Mouse (Mus musculus) embryonic facial prominence, embryonic 12.5 days (tissue): ENCODE data around the gene Lysmd4. TPM values are rescaled to one million over a fixed set of nuclear protein-coding genes. Genes with fewer than 3 reads are reported as not detected.
"Not testable (repeated sequence)": the region's sequence is repeated elsewhere in the genome, so short reads cannot be mapped to it uniquely, and the experiment has no call there.

Experiments
- ATAC-seq: fragments of 200-750 bp; cut with Nextera tagmentation; 2 replicates; pipeline ENCODE4 v1.8.0; 2017; ENCODE audit not compliant: insufficient number of reproducible peaks, insufficient read depth, low FRiP score, low TSS enrichment
- H3K27ac ChIP-seq: fragments of 300-500 bp; sonication (generic); 2 replicates; pipeline ENCODE4 v1.5.1; 2016; ENCODE audit warnings: mild to moderate bottlenecking
- H3K27me3 ChIP-seq: fragments of 300-500 bp; sonication (generic); 2 replicates; pipeline ENCODE4 v1.6.1; 2016; ENCODE audit warnings: mild to moderate bottlenecking, moderate library complexity
- H3K36me3 ChIP-seq: fragments of 300-500 bp; sonication (generic); 2 replicates; pipeline ENCODE4 v1.6.1; 2016; ENCODE audit warnings: mild to moderate bottlenecking
- H3K4me1 ChIP-seq: fragments of 300-500 bp; sonication (generic); 2 replicates; pipeline ENCODE4 v1.6.1; 2016
- H3K4me2 ChIP-seq: fragments of 300-500 bp; sonication (generic); replicated peaks from 2 replicates; pipeline ENCODE4 v1.6.1; 2016; ENCODE audit warnings: mild to moderate bottlenecking, moderate library complexity
- H3K4me3 ChIP-seq: fragments of 300-500 bp; sonication (generic); 2 replicates; pipeline ENCODE4 v1.5.1; 2016; ENCODE audit warnings: mild to moderate bottlenecking
- H3K9ac ChIP-seq: fragments of 300-500 bp; sonication (generic); 2 replicates; pipeline ENCODE4 v1.6.1; 2016; ENCODE audit warnings: mild to moderate bottlenecking, moderate library complexity
- H3K9me3 ChIP-seq: fragments of 300-500 bp; sonication (generic); 2 replicates; pipeline ENCODE4 v1.6.1; 2016; ENCODE audit warnings: mild to moderate bottlenecking, moderate library complexity
- WGBS: fragments of 180-500 bp; shearing (Covaris S2); methylation state at CpG from one replicate; pipeline ENCODE4 v1.1.7; 2016; 5-methylcytosine and 5-hydroxymethylcytosine counted together
- polyA plus RNA-seq: library from polyadenylated mRNA; unstranded; fragments of >200 nt; fragmentation: Nextera tagmentation; extraction: Ambion mirVana; gene quantifications from 2 replicates; pipeline ENCODE4 v1.2.1, GENCODE M21; 2016

The Lysmd4 gene
- polyA plus RNA-seq, 1 experiment from 2014 or later = 18.6 TPM

DNA sequence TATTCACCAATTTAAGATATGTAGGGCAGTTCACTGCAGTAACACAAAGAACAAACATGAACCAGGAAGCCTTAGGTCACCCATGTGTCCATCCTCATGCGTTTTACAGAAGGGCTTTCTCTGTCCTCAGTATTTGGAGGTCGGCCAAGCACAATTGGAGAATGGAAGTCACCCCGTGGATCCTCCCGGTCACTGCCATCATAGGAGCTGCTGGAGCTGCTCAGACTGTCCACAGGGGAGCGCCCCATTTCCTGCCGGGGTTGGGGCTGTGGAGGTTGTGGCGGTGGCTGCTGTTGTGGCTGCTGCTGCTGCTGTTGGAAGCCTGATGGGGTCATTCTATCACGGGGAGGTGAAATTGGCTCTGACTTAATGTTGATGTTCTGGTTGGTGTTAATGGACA, 12.5 kb downstream of the Lysmd4 start:
- no peak for ATAC-seq
- no peak overlapping the region for H3K9ac ChIP-seq
- H3K36me3 ChIP-seq = peaks cover 54% of the 10 kb centered on the region
- H3K9me3 ChIP-seq = no peaks in the 10 kb centered on the region
- 79% methylated on average over 8 of the region's 8 CpGs for WGBS
- H3K4me2 ChIP-seq = no peak overlapping the region
- H3K27ac ChIP-seq = no peak overlapping the region
- no peaks in the 10 kb centered on the region for H3K27me3 ChIP-seq
- H3K4me1 ChIP-seq = no peaks in the 10 kb centered on the region
- no peak overlapping the region for H3K4me3 ChIP-seq

DNA sequence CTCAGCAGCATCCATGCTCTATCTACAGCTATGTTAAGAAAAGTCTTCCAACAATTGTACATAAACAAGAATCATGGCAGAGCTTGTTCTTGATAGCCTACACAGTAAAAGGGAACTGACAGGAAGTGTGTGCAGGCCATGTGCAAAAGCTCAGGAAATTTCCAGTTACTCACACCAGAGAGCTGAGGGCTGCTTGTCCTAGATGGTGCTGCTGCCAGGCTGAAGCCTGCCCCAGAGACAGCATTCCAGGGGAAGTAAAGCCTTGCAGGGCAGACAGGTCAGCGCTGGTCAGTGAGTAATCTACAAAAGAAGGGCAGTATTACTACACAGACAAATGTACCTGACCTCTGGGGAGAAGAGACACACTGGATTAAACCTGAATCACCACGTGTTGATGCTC, 14.0 kb downstream of the Lysmd4 start:
- ATAC-seq = no peak
- Histone ChIP-seq H3K9me3 (no peaks in the 10 kb centered on the region), H3K4me3 (no peak overlapping the region), H3K4me1 (no peaks in the 10 kb centered on the region), H3K27ac (no peak overlapping the region), H3K4me2 (no peak overlapping the region), H3K27me3 (no peaks in the 10 kb centered on the region), H3K9ac (no peak overlapping the region), H3K36me3 (peaks cover 54% of the 10 kb centered on the region)
- 83% methylated on average over 2 of the region's 2 CpGs for WGBS

DNA sequence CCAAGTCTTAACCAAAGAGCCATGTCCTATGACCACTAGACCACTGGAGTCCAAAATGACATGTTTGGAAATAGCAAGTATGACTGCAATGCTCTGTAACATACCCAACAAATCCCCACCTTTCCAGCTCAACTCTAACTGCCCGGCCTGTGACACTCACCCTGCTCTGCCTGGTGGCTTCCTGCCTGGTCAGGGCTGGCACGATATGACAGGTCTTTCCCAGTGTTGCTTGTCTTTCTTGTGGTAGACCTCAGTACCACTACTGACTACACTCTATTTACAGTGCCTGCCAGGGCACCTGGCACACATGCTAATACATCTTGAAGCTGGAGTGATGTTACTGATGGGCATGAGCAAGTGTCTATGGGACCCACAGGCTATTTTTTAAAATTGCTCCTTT, 15.4 kb downstream of the Lysmd4 start:
- Histone ChIP-seq H3K27ac (no peak overlapping the region), H3K4me3 (no peak overlapping the region), H3K9ac (no peak overlapping the region), H3K4me2 (no peak overlapping the region), H3K4me1 (no peaks in the 10 kb centered on the region), H3K9me3 (no peaks in the 10 kb centered on the region), H3K27me3 (no peaks in the 10 kb centered on the region), H3K36me3 (peaks cover 44% of the 10 kb centered on the region)
- WGBS = 94% methylated on average over 2 of the region's 2 CpGs
- ATAC-seq = no peak

- Histone ChIP-seq H3K4me3 (no peak overlapping the region), H3K4me2 (no peak overlapping the region), H3K27me3 (no peaks in the 10 kb centered on the region), H3K27ac (no peak overlapping the region), H3K4me1 (no peaks in the 10 kb centered on the region), H3K9me3 (no peaks in the 10 kb centered on the region), H3K36me3 (peaks cover 16% of the 10 kb centered on the region; the same call in 1 of the 2 replicates), H3K9ac (no peak overlapping the region)
- WGBS = 90% methylated on average over 3 of the region's 3 CpGs
- ATAC-seq = no peak
Observed at GRCm38 (mm10) chr7:67241969-67242368, 19.6 kb downstream of the Lysmd4 start.

DNA sequence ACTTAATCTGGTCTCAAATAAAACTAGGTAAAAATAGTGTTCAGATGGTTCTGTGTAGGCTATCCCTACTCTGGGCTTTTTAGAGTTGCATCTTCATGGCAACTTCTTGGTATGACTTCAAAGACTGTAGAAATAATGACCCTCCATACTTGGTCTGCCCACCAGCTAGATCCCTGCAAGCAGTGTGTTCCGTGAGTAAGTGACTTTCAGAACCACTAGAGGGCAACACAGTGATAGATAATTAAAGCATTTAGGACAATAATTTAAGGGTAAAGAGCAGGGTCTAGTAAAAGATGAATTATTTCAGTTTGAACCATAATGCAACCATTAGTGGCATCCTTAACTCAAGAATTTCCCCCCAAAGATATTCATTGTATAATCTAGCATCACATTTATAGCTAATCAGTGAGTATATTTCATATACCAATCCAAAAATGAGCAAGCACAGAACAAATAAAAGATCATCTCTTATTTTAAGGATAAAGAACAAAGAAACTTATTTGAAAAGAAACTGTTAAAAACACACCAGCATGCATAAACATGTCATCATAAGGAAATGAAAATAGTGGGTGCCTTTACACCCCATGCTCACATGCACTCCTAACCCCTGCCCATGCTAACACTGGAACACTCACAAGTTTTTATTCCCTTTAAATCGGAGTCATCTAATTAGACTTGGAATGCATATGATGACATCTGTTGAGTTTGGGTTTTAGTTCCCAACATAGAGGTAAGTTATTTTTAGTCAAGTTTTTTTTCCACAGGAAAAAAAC, 21.0 kb downstream of the Lysmd4 start:
- H3K9ac ChIP-seq = no peak overlapping the region
- H3K4me2 ChIP-seq = no peak overlapping the region
- H3K27ac ChIP-seq = no peak overlapping the region
- 50% methylated on average over 2 of the region's 2 CpGs for WGBS
- peaks cover 12% of the 10 kb centered on the region for H3K36me3 ChIP-seq
- H3K4me1 ChIP-seq = no peaks in the 10 kb centered on the region
- H3K4me3 ChIP-seq = no peak overlapping the region
- ATAC-seq = no peak
- no peaks in the 10 kb centered on the region for H3K27me3 ChIP-seq
- no peaks in the 10 kb centered on the region for H3K9me3 ChIP-seq

DNA sequence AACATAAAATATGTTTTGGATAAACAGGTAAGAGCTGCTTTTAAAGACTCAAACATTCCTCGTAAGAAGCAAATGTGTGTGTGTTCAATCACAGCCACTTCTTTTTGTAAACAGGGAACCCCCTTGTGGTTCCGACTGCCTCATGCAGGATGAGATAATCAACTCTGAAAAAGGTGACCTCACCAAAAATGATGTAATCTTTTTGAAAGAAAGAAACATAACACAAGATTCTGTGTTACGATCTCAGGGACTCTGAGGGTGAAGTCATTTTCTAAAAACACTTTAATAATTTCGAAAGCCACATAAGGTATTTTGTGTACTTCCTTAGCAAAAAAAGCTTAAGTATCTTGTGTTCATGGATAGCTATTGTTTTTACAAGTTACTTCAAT, 21.5 kb downstream of the Lysmd4 start:
- Histone ChIP-seq H3K9me3 (no peaks in the 10 kb centered on the region), H3K27ac (no peak overlapping the region), H3K9ac (no peak overlapping the region), H3K27me3 (no peaks in the 10 kb centered on the region), H3K36me3 (peaks cover 6% of the 10 kb centered on the region), H3K4me1 (no peaks in the 10 kb centered on the region), H3K4me2 (no peak overlapping the region), H3K4me3 (no peak overlapping the region)
- 59% methylated on average over 4 of the region's 4 CpGs for WGBS
- no peak for ATAC-seq

DNA sequence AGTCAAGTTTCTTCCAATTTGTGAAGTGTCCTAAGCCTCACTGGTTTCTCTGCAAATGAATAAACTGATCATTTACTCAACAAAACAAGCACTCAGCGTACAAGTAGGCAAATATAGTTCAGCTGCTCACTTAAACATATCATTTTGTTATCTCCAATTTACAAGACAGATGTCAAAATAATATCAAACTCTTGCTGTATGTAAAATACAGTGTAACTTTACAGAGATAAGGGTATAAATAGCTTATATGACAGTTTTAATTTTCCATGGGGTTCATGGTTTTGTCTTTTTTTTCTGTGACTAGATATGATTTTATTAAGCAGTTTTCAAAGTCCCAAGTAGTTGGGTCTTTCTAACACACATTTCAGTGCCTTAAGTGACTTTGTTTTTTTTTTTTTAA, 22.9 kb downstream of the Lysmd4 start:
- Histone ChIP-seq H3K4me1 (no peaks in the 10 kb centered on the region), H3K27ac (no peak overlapping the region), H3K4me3 (no peak overlapping the region), H3K27me3 (no peaks in the 10 kb centered on the region), H3K9ac (no peak overlapping the region), H3K36me3 (peaks cover 10% of the 10 kb centered on the region), H3K9me3 (no peaks in the 10 kb centered on the region), H3K4me2 (no peak overlapping the region)
- WGBS = 92% methylated on average over 1 of the region's 1 CpGs
- no peak for ATAC-seq

DNA sequence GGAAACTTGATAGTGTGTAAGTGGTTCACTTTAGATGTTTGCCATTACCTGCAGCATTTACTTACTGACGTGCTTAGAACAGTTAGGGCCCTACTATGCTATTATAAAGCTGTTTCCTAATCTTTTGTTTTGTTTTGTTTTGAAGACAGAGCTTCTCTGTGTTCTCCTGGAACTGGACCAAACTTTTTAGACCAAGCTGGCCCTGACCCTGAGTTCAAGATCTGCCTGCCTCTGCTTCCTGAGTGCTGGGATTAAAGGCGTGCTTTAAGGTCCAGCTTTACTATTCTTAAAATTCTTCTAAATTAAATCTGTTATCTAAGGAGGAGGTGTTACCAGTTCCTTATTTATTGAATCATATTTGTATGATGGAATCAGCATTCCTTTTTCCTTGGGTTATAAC, 23.7 kb downstream of the Lysmd4 start:
- Histone ChIP-seq H3K36me3 (peaks cover 12% of the 10 kb centered on the region), H3K27ac (no peak overlapping the region), H3K4me3 (no peak overlapping the region), H3K9ac (no peak overlapping the region), H3K4me1 (no peaks in the 10 kb centered on the region), H3K9me3 (no peaks in the 10 kb centered on the region), H3K27me3 (no peaks in the 10 kb centered on the region), H3K4me2 (no peak overlapping the region)
- 57% methylated on average over 2 of the region's 2 CpGs for WGBS
- no peak for ATAC-seq

DNA sequence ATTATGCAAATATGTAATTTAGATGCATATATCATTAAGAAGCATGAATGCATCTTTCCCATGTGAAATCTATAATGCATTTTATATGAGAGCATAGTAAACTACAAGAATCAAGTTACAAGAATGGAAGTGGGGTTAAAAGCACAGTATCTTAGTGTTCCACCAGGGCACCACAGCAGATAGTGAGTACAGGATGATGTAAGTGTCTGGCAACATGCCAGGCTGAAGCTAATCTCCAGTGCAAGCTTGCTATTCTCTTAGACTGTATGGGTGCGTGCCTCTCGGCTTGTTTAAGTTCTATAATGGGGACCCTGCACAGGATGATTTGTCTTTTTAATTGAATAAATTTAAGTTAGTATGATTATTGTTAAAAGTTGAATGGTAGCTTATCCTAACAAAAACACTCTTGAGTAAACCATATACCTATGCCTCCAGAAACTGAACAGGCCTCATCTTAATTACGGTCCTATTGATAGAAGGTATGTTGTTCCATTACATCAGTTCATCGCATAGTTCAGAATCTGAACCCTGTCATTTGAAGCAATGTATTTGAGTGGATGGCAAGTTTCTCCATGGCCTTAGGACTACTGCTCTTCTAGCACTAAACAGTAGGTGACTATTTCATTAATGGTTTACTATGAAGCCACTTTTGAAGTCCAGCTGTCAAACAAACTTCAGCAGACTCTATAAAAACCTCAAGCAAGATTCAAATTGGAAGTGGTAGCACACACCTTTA, 37.7 kb downstream of the Lysmd4 start:
- Histone ChIP-seq H3K9me3 (no peaks in the 10 kb centered on the region), H3K27me3 (no peaks in the 10 kb centered on the region), H3K4me2 (no peak overlapping the region), H3K27ac (no peak overlapping the region), H3K4me3 (no peak overlapping the region), H3K36me3 (peaks cover 18% of the 10 kb centered on the region), H3K4me1 (no peaks in the 10 kb centered on the region), H3K9ac (no peak overlapping the region)
- 84% methylated on average over 4 of the region's 4 CpGs for WGBS
- ATAC-seq = no peak

DNA sequence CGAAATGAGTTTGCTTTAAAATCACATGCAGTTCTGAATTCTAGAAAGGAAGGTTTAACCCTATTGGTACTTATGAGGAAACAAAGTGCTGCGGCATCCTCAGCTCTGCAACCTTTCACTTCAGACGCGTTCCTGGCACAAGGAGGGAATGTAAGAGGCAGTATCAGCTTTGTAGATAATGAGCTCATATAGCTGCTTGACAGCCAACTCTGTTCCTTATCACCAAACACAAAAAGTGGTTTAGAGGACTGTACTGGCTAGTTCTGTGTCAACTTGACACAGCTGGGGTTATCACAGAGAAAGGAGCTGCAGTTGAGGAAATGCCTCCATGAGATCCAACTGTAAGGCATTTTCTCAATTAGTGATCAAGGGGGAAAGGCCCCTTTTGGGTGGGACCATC, 48.1 kb downstream of the Lysmd4 start:
- not testable (repeated sequence) for H3K4me3 ChIP-seq, H3K4me2 ChIP-seq, H3K9me3 ChIP-seq, H3K9ac ChIP-seq, H3K4me1 ChIP-seq, H3K36me3 ChIP-seq, ATAC-seq, H3K27me3 ChIP-seq, H3K27ac ChIP-seq
- 93% methylated on average over 4 of the region's 4 CpGs for WGBS

DNA sequence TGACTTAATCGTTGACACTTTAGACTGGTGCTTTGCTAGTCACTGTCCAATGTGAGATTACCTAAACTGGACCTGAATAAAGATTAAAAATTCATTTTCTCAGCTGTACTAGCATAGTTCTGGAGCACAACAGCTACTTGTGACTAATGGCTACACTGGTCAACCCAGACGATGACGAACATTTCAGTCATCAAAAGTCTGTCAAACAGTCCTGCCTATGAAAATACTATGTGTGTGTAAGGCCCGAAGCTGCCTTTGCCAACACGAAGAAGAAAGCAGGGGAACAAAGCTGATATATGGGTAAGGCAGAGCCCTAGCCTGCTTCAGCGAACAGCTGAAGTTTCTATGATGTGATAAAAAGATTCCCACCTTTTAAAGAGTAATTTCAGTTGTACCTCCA, 61.2 kb downstream of the Lysmd4 start:
- no peaks in the 10 kb centered on the region for H3K9me3 ChIP-seq
- WGBS = 94% methylated on average over 6 of the region's 6 CpGs
- no peak overlapping the region for H3K4me2 ChIP-seq
- H3K4me1 ChIP-seq = no peaks in the 10 kb centered on the region
- no peak overlapping the region for H3K27ac ChIP-seq
- no peak overlapping the region for H3K4me3 ChIP-seq
- H3K27me3 ChIP-seq = no peaks in the 10 kb centered on the region
- peaks cover 6% of the 10 kb centered on the region; the same call in 1 of the 2 replicates for H3K36me3 ChIP-seq
- no peak for ATAC-seq
- H3K9ac ChIP-seq = no peak overlapping the region

GRCm38 (mm10) chr7:67287456-67287855, 65.1 kb downstream of the Lysmd4 start:
- Histone ChIP-seq H3K4me3 (no peak overlapping the region), H3K27ac (no peak overlapping the region), H3K4me1 (no peaks in the 10 kb centered on the region), H3K36me3 (peaks cover 6% of the 10 kb centered on the region; the same call in 1 of the 2 replicates), H3K4me2 (no peak overlapping the region), H3K9ac (no peak overlapping the region), H3K9me3 (no peaks in the 10 kb centered on the region), H3K27me3 (no peaks in the 10 kb centered on the region)
- WGBS = 88% methylated on average over 4 of the region's 4 CpGs
- ATAC-seq = no peak
